12 mouse cellular contexts compared by ENCODE assay signal in genomic region chr7:25363151-25363550, GRCm38 (mm10). TPM values are rescaled to one million over a fixed set of nuclear protein-coding genes. Genes with fewer than 3 reads are reported as not detected.
DNase-seq lines count a peak whose midpoint lies in the region; ATAC-seq and TF ChIP-seq lines count a peak whose summit lies in the region.
"Had no signal": no experiment of that assay in that cellular context is flagged by ENCODE, and none has a peak within 500 bp of the region (broad histone marks: within the 10 kb centered on the region; RNA-seq: fewer than 3 reads in every experiment).

No protein-coding gene starts in this region.

- DNase-seq in gastrocnemius, adult 2 months, result no peak
- DNase-seq in gastrocnemius, postnatal 25 days, result no peak
- peak; percentile 48 for DNase-seq in lung, embryonic 14.5 days
- DNase-seq in lung, postnatal 25 days (ENCODE audit: low spot score), result no peak
- DNase-seq in cerebellum, postnatal 10 days, result peak; percentile 70 to 75
- DNase-seq in kidney, postnatal 14 days, result no peak
- no peak for DNase-seq in heart, postnatal 14 days
- DNase-seq: heart, postnatal 36 days had no signal

- no peak overlapping the region for H3K27ac ChIP-seq in gastrocnemius, adult 2 months
- no peak overlapping the region for H3K27ac ChIP-seq in lung, embryonic 14.5 days (ENCODE audit: low read depth)
- H3K27ac ChIP-seq in small intestine, adult 2 months (ENCODE audit: insufficient read depth, low read depth, low read length), result no peak overlapping the region
- H3K27ac ChIP-seq: forebrain, embryonic 15.5 days had no signal

- H3K27me3 ChIP-seq in lung, embryonic 14.5 days (ENCODE audit: insufficient read depth, low read length), result peaks cover 23% of the 10 kb centered on the region
- H3K27me3 ChIP-seq in small intestine, adult 2 months (ENCODE audit: control insufficient read depth, insufficient read depth, low read length), result peaks cover 10% of the 10 kb centered on the region

- no peak overlapping the region for H3K9ac ChIP-seq in lung, embryonic 14.5 days
- H3K9ac ChIP-seq: forebrain, embryonic 15.5 days had no signal

- H3K4me3 ChIP-seq in gastrocnemius, adult 2 months, result no peak overlapping the region
- no peak overlapping the region for H3K4me3 ChIP-seq in lung, embryonic 14.5 days (ENCODE audit: low read depth, low read length)
- H3K4me3 ChIP-seq in small intestine, adult 2 months (ENCODE audit: low read depth, low read length), result no peak overlapping the region
- H3K4me3 ChIP-seq: forebrain, embryonic 15.5 days; midbrain, embryonic 10.5 days had no signal

- WGBS in lung, embryonic 14.5 days, result 84% methylated on average over 19 of the region's 19 CpGs
- 86% methylated on average over 19 of the region's 19 CpGs for WGBS in small intestine, adult 2 months

- H3K4me2 ChIP-seq in lung, embryonic 14.5 days, result no peak overlapping the region
- H3K4me2 ChIP-seq: forebrain, embryonic 15.5 days had no signal

- H3K9me3 ChIP-seq in lung, embryonic 14.5 days (ENCODE audit: low read depth, low read length), result no peaks in the 10 kb centered on the region
- H3K9me3 ChIP-seq: forebrain, embryonic 15.5 days; midbrain, embryonic 10.5 days had no signal

- intact Hi-C loops in gastrocnemius, adult 2 months (cut with DNase I), result no loop called here
- intact Hi-C loops in heart, postnatal 14 days (cut with DNase I), result no loop called here

- TF ChIP-seq CTCF in gastrocnemius, adult 2 months (IDR thresholded peaks at IDR 0.05), result peak; percentile 37; the same call in 1 of the 2 replicates
- TF ChIP-seq CTCF in lung, embryonic 14.5 days (IDR thresholded peaks at IDR 0.05; ENCODE audit: low read depth), result peak; percentile 45
- peak; percentile 17; the same call in 1 of the 2 replicates for TF ChIP-seq CTCF in small intestine, adult 2 months (IDR thresholded peaks at IDR 0.05; ENCODE audit: extremely low read depth, insufficient read length, insufficient replicate concordance, low read depth, low read length)

- no peak for ATAC-seq in lung, embryonic 14.5 days (ENCODE audit: insufficient read depth)
- ATAC-seq: forebrain, embryonic 15.5 days had no signal

- TF ChIP-seq POLR2A in small intestine, adult 2 months (IDR thresholded peaks at IDR 0.05; ENCODE audit: low read depth, low read length), result no peak

- no peaks in the 10 kb centered on the region for H3K4me1 ChIP-seq in lung, embryonic 14.5 days (ENCODE audit: insufficient read depth)
- H3K4me1 ChIP-seq in small intestine, adult 2 months (ENCODE audit: control insufficient read depth, insufficient read depth, insufficient read length, low read length), result peaks cover 3% of the 10 kb centered on the region

- peaks cover 52% of the 10 kb centered on the region for H3K36me3 ChIP-seq in lung, embryonic 14.5 days (ENCODE audit: insufficient read depth)
- H3K36me3 ChIP-seq in small intestine, adult 2 months (ENCODE audit: control insufficient read depth, insufficient read depth, low read length), result peaks cover 4% of the 10 kb centered on the region

RNA-seq across cellular contexts. Expression of gene Cnfn, which starts 6.4 kb away (rescaled TPM):
- not detected for total RNA-seq in gastrocnemius, adult 2 months (2021)
- not detected for total RNA-seq in gastrocnemius, postnatal 25 days (2021)
- not detected in 2 replicates for polyA plus RNA-seq in lung, embryonic 14.5 days (2014; fragmentation: Nextera tagmentation; extraction: Ambion mirVana)
- polyA plus RNA-seq in small intestine, adult 2 months (2012; rRNA removed), result 0.48 and 0.84 TPM in 2 replicates
- not detected for total RNA-seq in heart, postnatal 14 days (2021)
- total RNA-seq: heart, postnatal 36 days had no signal
- polyA plus RNA-seq: forebrain, embryonic 15.5 days; midbrain, embryonic 10.5 days had no signal

RNA-seq across cellular contexts. Expression of gene Lipe, which starts 35.4 kb away (rescaled TPM):
- 10 to 100 TPM; 13.4 to 17.9 TPM for total RNA-seq in gastrocnemius, adult 2 months (2021)
- 10 to 100 TPM; 12.8 to 42.6 TPM for total RNA-seq in gastrocnemius, postnatal 25 days (2021)
- 3.8 and 4.0 TPM in 2 replicates for polyA plus RNA-seq in lung, embryonic 14.5 days (2014; fragmentation: Nextera tagmentation; extraction: Ambion mirVana)
- 56.9 and 186 TPM in 2 replicates for polyA plus RNA-seq in small intestine, adult 2 months (2012; rRNA removed)
- 10 to 100 TPM; 43.2 to 55.0 TPM for total RNA-seq in heart, postnatal 14 days (2021)

RNA-seq across cellular contexts. Expression of gene Megf8, which starts 46.2 kb away (rescaled TPM):
- 10 to 100 TPM; 16.9 to 19.6 TPM for total RNA-seq in gastrocnemius, adult 2 months (2021)
- 10 to 100 TPM; 15.5 to 18.7 TPM for total RNA-seq in gastrocnemius, postnatal 25 days (2021)
- 12.2 and 14.9 TPM in 2 replicates for polyA plus RNA-seq in lung, embryonic 14.5 days (2014; fragmentation: Nextera tagmentation; extraction: Ambion mirVana)
- 13.3 and 21.2 TPM in 2 replicates for polyA plus RNA-seq in small intestine, adult 2 months (2012; rRNA removed)
- 10 to 100 TPM; 26.7 to 29.6 TPM for total RNA-seq in heart, postnatal 14 days (2021)

RNA-seq across cellular contexts. Expression of gene Cxcl17, which starts 49.5 kb away (rescaled TPM):
- total RNA-seq in gastrocnemius, adult 2 months (2021), result not detected
- total RNA-seq in gastrocnemius, postnatal 25 days (2021), result not detected
- not detected in 2 replicates for polyA plus RNA-seq in lung, embryonic 14.5 days (2014; fragmentation: Nextera tagmentation; extraction: Ambion mirVana)
- polyA plus RNA-seq in small intestine, adult 2 months (2012; rRNA removed), result 3.8 TPM in 1 of 2 replicates, not detected in the other
- not detected for total RNA-seq in heart, postnatal 14 days (2021)
- total RNA-seq: heart, postnatal 36 days had no signal
- polyA plus RNA-seq: testis, adult 2 months had no signal

RNA-seq across cellular contexts. Expression of gene Tmem145, which starts 57.2 kb away (rescaled TPM):
- total RNA-seq in gastrocnemius, adult 2 months (2021), result not detected
- not detected for total RNA-seq in gastrocnemius, postnatal 25 days (2021)
- 0.25 TPM in 1 of 2 replicates, not detected in the other for polyA plus RNA-seq in lung, embryonic 14.5 days (2014; fragmentation: Nextera tagmentation; extraction: Ambion mirVana)
- 0.19 and 0.35 TPM in 2 replicates for polyA plus RNA-seq in small intestine, adult 2 months (2012; rRNA removed)
- not detected for total RNA-seq in heart, postnatal 14 days (2021)
- total RNA-seq: heart, postnatal 36 days had no signal

Comparison
In these comparisons a context has a peak if more than half of its experiments do, and no peak if none do; other contexts are left out.
1. DNase-seq: peak in lung, embryonic 14.5 days (single experiment) and cerebellum, postnatal 10 days (2 of 2); none in gastrocnemius, adult 2 months (single experiment), gastrocnemius, postnatal 25 days (single experiment), lung, postnatal 25 days (single experiment), kidney, postnatal 14 days (single experiment) and heart, postnatal 14 days (0 of 2).
2. Peak in every context shown above with its lines, with median percentiles within 50 percentile points of each other: CTCF ChIP-seq.